Mouse (Mus musculus): Measurements from ENCODE around the gene Gm37240. TPM values are rescaled to one million over a fixed set of nuclear protein-coding genes. Genes with fewer than 3 reads are reported as not detected.
A peak's percentile ranks its signal among the peaks of the same experiment; 100 is the strongest.

Gm37240 gene
- total RNA-seq, 2 experiments from 2014 or later = 1.4 to 2.4 TPM

DNA sequence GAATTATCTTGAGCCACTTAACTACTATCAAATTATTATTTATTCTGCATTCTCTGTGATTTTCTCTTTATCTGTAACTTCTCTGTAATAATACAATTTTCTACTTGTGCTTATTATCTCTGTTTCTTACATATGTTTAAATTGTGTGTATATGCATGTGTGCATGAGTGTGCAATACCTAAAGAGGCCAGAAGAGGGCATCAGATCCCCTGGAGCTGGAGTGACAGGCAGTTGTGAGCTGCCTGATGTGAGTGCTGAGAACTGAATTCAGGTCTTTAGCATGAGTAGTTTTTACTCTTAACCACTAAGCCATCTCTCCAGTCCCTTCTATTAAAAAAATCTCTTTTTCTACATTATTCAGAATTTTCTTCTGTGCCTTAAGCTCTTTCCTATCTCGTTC lies 406.7 kb downstream of the Gm37240 start:
- DNase-seq (ENCODE audit: low spot score in 2 of 2) = no peak
- Histone ChIP-seq H3K27ac (no peak overlapping the region), H3K4me3 (no peak overlapping the region)
- TF ChIP-seq CTCF (conservative IDR thresholded peaks at IDR 0.05) = peak; percentile 63

DNA sequence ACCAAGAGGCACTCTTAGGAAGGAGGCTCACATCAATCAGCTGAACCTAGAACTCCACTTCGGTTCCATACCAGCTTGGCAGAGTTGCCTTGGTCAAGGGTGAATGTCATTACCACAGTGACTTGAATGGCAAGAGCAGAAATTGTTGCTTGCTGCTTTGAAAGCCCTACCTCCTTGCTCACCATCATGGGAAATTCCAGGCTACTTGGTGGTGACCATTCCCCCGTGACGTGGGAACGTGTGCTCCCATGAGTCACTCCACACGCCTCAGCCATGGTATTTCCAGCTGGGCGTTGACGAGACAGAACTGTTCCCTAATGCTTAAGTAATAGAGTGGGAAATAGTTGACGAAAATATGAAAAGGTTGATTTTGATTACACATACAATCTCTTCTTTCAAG lies 408.6 kb downstream of the Gm37240 start:
- no peak for DNase-seq (ENCODE audit: low spot score in 2 of 2)
- Histone ChIP-seq H3K27ac (no peak overlapping the region), H3K4me3 (no peak overlapping the region)
- no peak for TF ChIP-seq CTCF (conservative IDR thresholded peaks at IDR 0.05)

DNA sequence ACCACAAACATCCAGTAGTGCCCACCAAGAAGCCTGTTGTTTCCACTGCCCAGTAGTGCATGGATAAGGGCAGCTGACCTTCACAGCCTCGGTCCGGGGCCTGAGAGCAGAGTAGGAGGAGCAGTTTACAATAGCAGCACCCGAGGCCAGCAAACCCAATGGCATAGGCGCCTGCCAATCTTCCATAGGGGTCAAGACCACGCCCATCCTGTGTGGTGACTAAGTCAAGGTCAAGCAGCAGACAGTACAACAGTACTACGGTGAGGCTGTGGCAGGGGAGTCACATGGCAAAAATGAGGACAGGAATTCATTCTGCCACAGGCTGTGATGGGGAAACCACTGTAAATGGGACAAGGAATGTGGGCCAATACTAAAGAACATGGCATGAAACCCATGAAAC lies 417.6 kb downstream of the Gm37240 start:
- DNase-seq (ENCODE audit: low spot score in 2 of 2) = no peak
- H3K4me3 ChIP-seq = no peak overlapping the region
- no peak for TF ChIP-seq CTCF (conservative IDR thresholded peaks at IDR 0.05)
- H3K27ac ChIP-seq = no peak overlapping the region

DNA sequence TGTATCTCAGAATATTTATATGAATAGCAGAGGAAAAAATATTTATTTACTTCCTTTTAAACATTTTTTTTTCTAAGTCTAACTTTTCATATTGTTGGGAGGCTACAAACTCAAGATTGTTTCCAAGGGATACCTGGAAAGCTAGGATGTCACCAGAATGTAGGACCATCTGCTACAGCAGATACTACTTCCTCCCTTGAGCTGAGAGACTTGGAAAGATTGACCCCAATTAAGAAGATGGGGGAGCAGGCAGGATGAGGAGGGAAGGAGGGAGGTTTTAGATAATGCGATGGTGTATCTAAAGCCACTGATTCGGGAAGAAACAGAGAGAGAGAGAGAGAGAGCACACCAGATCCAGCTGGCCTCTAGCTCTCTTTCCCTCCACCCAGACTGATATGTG lies 418.3 kb downstream of the Gm37240 start:
- no peak overlapping the region for H3K27ac ChIP-seq

DNA sequence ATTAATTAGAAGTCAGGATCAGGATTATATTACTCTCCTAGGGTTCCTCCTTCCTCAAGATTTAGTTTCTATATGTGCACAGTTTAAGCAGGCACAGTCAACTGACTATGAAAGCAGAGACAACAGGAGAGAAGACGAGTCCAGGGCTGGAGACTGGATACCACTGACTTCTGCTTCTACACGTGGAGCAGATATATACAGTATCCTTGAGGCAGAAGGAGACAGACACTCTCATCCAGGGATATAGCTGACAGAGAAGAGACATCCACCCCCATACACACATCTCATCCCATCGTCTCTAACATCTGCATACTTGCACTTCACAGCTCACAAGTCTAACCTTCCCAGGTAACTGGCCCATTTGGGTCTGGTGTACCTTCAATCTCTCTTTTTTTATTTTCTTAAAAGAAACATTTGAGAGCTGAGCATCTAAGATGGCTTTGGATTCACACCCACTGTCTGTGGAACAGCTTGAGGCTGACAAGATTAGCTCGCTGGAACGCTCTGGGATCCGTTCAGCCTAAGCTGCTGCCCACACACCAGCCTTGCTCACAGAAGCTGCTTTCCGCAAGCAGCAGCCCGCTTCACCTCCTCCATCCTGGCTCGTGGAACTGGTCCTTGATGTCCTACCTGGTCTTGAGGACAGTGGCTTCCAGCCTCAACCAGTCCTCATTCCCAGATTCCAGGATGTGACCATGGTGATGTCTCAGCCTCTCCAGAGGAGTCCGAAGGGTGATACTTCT lies 421.9 kb downstream of the Gm37240 start:
- peak overlapping the region; percentile 96 for H3K27ac ChIP-seq
- DNase-seq (ENCODE audit: low spot score in 2 of 2) = peak; percentile 72 to 89
- no peak for TF ChIP-seq CTCF (conservative IDR thresholded peaks at IDR 0.05)
- no peak overlapping the region for H3K4me3 ChIP-seq

More for the DNA sequence above, 418.3 kb downstream of the Gm37240 start:
- no peak for DNase-seq (ENCODE audit: low spot score in 2 of 2)
- H3K4me3 ChIP-seq = no peak overlapping the region
- no peak for TF ChIP-seq CTCF (conservative IDR thresholded peaks at IDR 0.05)

DNA sequence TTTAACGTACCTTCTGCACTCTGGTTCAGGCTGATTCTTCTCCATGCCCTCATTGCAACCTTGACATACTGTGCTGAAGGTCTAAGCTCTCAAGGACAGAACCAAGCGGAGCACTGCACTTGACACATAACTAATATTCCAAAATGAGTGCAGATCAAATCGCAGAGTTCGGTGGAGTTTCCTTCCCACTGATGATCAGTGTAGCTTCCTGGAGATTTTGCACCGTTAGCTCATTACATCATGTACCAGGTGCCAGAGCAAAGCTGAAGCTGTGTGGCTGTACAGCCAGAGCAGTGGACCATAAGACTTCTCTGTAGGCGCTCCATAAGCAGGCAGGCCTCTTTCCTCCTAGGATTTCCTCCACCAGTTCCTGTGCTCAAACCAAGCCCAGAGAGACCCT lies 427.3 kb downstream of the Gm37240 start:
- TF ChIP-seq CTCF (conservative IDR thresholded peaks at IDR 0.05) = no peak
- no peak for DNase-seq (ENCODE audit: low spot score in 2 of 2)
- Histone ChIP-seq H3K27ac (no peak overlapping the region), H3K4me3 (no peak overlapping the region)

DNA sequence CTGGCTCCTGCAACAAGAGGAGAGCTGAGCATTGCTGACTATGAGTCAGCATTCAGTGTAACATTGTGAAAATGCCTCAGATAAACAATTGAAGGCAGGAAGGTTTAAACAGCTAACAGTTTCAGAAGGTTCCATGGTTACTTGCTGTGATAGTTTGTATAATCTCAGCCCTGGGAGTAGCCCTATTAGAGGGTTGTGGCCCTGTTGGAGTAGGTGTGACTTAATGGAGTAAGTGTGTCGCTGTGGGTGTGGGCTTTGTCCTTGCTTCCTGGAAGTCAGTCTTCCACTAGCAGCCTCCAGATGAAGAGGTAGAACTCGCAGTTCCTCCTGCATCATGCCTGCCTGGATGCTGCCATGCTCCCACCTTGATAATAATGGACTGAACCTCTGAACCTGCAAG lies 430.3 kb downstream of the Gm37240 start:
- no peak for DNase-seq (ENCODE audit: low spot score in 2 of 2)
- Histone ChIP-seq H3K27ac (no peak overlapping the region), H3K4me3 (no peak overlapping the region)
- TF ChIP-seq CTCF (conservative IDR thresholded peaks at IDR 0.05) = no peak

DNA sequence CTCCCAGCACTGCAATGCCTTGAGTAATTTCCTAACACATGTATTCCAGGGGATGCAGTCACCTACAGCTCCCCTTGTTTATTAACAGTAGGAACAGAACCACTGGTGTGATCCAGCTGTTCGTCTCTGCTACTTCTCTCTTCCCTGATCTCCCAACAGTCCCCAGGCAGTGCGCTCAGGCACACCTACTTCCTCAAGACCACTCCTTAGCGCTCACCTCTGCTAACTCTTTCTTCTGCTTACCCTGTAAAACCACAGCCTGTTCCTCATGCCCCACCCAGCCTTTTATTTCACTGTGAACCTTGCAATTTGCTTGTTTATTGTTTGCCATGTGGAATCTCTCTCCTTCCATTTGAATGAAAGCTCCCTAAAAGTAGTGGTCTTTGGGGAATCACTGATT lies 431.9 kb downstream of the Gm37240 start:
- no peak overlapping the region for H3K4me3 ChIP-seq
- H3K27ac ChIP-seq = no peak overlapping the region
- DNase-seq (ENCODE audit: low spot score in 2 of 2) = no peak
- TF ChIP-seq CTCF (conservative IDR thresholded peaks at IDR 0.05) = no peak

DNA sequence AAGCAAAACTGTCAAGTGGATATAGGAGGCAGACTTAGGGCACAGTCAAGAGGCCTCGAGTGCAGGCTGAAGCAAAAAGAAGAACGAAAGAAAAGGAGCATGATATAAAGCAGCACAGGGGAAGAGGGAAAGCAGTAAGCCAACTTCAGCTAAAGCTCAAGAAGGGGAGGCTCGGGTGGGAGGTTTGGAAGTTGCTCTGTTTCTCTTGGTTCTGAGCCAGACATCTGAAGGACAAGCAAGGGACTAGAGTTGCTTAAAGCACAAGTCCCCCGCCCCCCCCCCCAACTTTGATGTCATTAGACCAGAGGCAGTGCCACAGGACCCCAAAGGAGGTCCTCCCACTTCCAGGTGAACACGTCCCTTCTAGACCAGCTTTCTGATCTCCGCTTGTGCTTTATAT lies 433.3 kb downstream of the Gm37240 start:
- Histone ChIP-seq H3K27ac (no peak overlapping the region), H3K4me3 (no peak overlapping the region)
- TF ChIP-seq CTCF (conservative IDR thresholded peaks at IDR 0.05) = no peak
- no peak for DNase-seq (ENCODE audit: low spot score in 2 of 2)

DNA sequence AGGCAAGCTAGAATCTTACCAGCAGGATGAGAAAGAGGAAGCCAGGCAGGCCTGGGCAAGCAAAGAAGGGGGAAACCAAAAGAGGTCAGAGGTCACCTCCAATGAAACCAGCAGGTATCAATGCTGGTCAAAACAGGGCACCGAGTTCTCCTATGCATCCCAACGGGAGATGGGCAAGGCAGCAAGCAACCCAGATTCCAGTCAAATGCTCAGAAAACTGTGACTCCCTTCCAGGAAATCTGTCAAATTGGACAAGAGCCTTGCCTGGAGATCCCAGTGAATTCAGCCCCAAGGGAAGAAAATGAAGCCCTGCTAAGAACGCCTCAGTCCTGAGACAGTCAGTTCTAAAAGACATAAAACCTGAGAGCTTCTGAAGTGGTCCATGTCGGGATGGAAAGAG lies 437.9 kb downstream of the Gm37240 start:
- H3K27ac ChIP-seq = peak overlapping the region; percentile 61
- H3K4me3 ChIP-seq = no peak overlapping the region
- no peak for TF ChIP-seq CTCF (conservative IDR thresholded peaks at IDR 0.05)
- no peak for DNase-seq (ENCODE audit: low spot score in 2 of 2)

DNA sequence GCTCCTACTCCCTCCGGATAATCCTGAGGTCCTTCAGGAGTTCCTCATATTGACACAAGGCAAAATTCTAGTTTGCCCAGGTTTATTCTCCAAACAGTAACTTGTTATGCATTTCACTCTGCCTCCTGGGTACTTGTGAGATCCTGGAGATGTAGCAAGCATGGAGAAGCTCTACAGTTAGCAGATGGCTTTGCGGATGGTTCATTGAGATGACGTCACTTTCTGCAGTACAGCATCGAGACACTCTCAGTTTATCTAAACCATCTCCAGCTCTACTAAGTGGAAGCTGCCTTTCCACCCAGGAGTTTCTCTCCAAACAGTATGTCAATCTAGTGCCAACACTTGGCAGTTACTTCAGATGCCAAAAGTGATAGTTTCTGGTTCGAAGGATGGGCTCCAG lies 444.5 kb downstream of the Gm37240 start:
- peak in 1 of 2 experiments; percentile 34 for DNase-seq (ENCODE audit: low spot score in 2 of 2)
- H3K4me3 ChIP-seq = no peak overlapping the region
- TF ChIP-seq CTCF (conservative IDR thresholded peaks at IDR 0.05) = no peak
- no peak overlapping the region; the same call in 1 of the 2 replicates for H3K27ac ChIP-seq

DNA sequence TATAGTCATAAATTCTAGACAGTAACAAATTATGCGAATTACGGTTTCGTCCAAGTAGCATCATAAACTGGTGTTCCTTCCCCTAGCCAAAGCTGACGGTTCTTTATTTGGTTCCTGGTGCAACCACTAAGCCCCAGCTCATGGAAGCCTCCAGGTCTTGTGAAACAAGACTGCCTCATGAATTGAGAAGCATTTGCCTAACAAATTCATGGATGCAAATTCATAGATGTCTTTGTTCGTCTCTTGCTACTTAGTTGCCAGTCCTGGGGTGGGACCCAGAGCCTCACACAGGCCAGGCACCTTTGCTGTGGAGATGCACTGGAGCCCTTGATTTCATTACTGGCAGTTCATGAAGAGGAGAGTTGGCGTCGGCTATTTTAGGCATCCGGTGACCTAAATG lies 445.1 kb downstream of the Gm37240 start:
- H3K4me3 ChIP-seq = no peak overlapping the region
- no peak for TF ChIP-seq CTCF (conservative IDR thresholded peaks at IDR 0.05)
- H3K27ac ChIP-seq = no peak overlapping the region; the same call in 1 of the 2 replicates
- DNase-seq (ENCODE audit: low spot score in 2 of 2) = no peak

DNA sequence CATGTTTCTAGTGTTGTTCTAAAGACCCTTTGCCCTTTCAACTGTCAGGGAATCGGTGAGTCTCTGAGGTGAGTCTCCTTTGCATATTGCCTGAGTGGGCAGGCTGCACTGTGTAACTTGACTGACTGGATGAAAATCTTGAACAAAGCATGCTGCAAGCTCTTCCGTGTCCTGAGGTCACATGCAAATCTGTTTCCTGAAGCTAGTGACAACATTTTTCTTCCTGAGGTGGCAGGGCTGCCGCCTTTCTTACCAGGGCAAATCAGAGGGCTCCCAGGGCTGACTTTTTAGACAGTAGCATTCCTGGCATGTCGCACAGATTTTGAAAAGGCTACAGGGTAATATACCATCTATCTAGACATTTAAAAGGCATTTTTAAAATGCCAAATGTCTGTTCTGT lies 451.9 kb downstream of the Gm37240 start:
- no peak for TF ChIP-seq CTCF (conservative IDR thresholded peaks at IDR 0.05)
- Histone ChIP-seq H3K27ac (peak overlapping the region; percentile 64), H3K4me3 (no peak overlapping the region)
- no peak for DNase-seq (ENCODE audit: low spot score in 2 of 2)

DNA sequence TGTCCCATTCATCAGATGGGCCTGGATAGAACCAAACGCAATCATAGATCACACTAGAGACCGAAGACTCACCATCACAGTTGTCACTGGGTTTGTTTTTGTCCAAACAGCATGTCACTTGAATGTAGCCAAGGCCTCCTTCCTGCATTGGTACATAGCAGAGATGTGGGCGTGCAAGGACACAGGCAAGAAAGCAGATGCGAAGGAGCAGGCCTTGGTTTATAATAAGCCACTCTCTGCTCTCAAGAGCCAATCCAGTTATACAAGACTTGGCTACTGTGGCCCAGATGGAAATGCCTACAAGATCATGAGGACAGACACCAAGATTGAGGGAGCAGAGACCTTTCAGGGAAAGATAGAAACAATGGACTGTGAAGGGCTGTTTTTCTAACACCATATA lies 456.1 kb downstream of the Gm37240 start:
- H3K4me3 ChIP-seq = no peak overlapping the region
- no peak for TF ChIP-seq CTCF (conservative IDR thresholded peaks at IDR 0.05)
- H3K27ac ChIP-seq = no peak overlapping the region
- DNase-seq (ENCODE audit: low spot score in 2 of 2) = no peak
